Comparison of ENCODE assay signal across 8 mouse cellular contexts in the genomic region with DNA sequence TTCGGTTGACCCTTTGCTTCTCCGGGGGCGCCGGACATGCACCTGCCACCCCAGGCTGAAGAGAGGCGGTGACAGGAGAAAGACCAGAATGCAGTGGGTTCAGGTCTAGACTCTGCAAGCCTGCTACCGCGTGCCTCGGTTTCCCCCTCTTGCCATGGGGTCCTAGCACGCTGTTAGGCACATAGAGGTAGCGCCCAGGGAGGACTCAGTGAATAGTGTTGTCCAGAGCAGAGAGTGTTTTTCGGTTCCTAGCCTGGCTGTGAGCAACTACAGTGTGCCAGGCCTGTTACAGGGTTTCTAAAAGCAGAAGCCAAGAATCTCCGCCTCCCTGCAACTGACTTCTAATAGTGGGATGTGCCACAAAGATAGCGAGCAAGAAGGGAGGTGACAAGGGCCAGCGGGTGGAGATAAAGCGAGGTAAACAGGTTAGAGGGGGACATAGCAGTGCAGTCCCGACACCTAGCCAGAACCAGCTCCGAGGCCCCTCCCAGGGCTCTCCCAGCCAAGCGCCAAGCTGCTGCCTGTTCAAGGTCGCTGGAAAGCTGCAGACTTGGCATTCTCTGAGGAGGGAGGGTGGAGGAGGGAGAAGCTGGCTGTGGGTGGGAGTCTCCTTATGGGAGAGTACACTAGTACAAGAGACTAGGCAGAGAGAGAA. TPM values are rescaled to one million over a fixed set of nuclear protein-coding genes. Genes with fewer than 3 reads are reported as not detected.
DNase-seq lines count a peak whose midpoint lies in the region; ATAC-seq lines count a peak whose summit lies in the region.

No protein-coding gene starts in this region.

- H3K9ac ChIP-seq in hindbrain, embryonic 14.5 days = peak overlapping the region; percentile 70

- no peaks in the 10 kb centered on the region for H3K27me3 ChIP-seq in hindbrain, embryonic 14.5 days (ENCODE audit: control insufficient read depth, insufficient read depth, low read length)

- peaks cover 24% of the 10 kb centered on the region for H3K4me1 ChIP-seq in hindbrain, embryonic 14.5 days (replicated peaks; ENCODE audit: control insufficient read depth, insufficient read depth, low read length)

- WGBS in hindbrain, embryonic 14.5 days = 5% methylated on average over 19 of the region's 19 CpGs

- H3K4me3 ChIP-seq in hindbrain, embryonic 14.5 days (replicated peaks; ENCODE audit: low read length) = peak overlapping the region; percentile 38

- peak; percentile 88 for DNase-seq in ZHBTc4 (ENCODE audit: low read depth, low spot score)
- peak; percentile 74 for DNase-seq in cerebellum, adult 9-11 months
- DNase-seq in frontal cortex, postnatal 36 days (ENCODE audit: low spot score in 2 of 2) = peak; percentile 81 to 83
- DNase-seq in hindbrain, embryonic 14.5 days (ENCODE audit: low spot score) = peak; percentile 67
- DNase-seq in left cerebral cortex, adult 11 months (ENCODE audit: low spot score) = peak; percentile 76
- peak; percentile 63 for DNase-seq in lung, postnatal 14 days
- peak; percentile 63 for DNase-seq in retina, postnatal 1 day
- DNase-seq in urinary bladder, postnatal 10 days (ENCODE audit: low spot score) = no peak

- ATAC-seq in hindbrain, embryonic 14.5 days (ENCODE audit: low FRiP score) = peak; percentile 44; the same call in 1 of the 2 replicates

- no peaks in the 10 kb centered on the region for H3K9me3 ChIP-seq in hindbrain, embryonic 14.5 days (ENCODE audit: control insufficient read depth, low read length)

- peak overlapping the region; percentile 85 for H3K27ac ChIP-seq in hindbrain, embryonic 14.5 days

- no peaks in the 10 kb centered on the region for H3K36me3 ChIP-seq in hindbrain, embryonic 14.5 days (replicated peaks; ENCODE audit: control insufficient read depth, insufficient read depth)

- H3K4me2 ChIP-seq in hindbrain, embryonic 14.5 days (replicated peaks) = peak overlapping the region; percentile 82

RNA-seq across cellular contexts. Expression of a gene that starts 31.5 kb away (rescaled TPM):
- 0.87 and 2.1 TPM in 2 replicates for polyA plus RNA-seq in hindbrain, embryonic 14.5 days (2014; fragmentation: Nextera tagmentation; extraction: Ambion mirVana)

RNA-seq across cellular contexts. Expression of a gene that starts 35.7 kb away (rescaled TPM):
- polyA plus RNA-seq in hindbrain, embryonic 14.5 days (2014; fragmentation: Nextera tagmentation; extraction: Ambion mirVana) = 102 and 103 TPM in 2 replicates

RNA-seq across cellular contexts. Expression of a gene that starts 58.2 kb away (rescaled TPM):
- polyA plus RNA-seq in hindbrain, embryonic 14.5 days (2014; fragmentation: Nextera tagmentation; extraction: Ambion mirVana) = 37.6 and 39.3 TPM in 2 replicates
